Mouse (Mus musculus): ENCODE data around the gene Sulf2.

Gene Sulf2

GRCm38 (mm10) chr2:166119992-166120391 is 35.5 kb downstream of the Sulf2 start:
- DNase-seq (ENCODE audit: low read depth, low spot score): no peak

GRCm38 (mm10) chr2:166116704-166117103 is 38.8 kb downstream of the Sulf2 start:
- no peak for DNase-seq (ENCODE audit: low read depth, low spot score)

- no peak for DNase-seq (ENCODE audit: low read depth, low spot score)
These were observed 39.2 kb downstream of the Sulf2 start for GRCm38 (mm10) chr2:166116278-166116608.

- no peak for DNase-seq (ENCODE audit: low read depth, low spot score)
These were observed 39.7 kb downstream of the Sulf2 start for GRCm38 (mm10) chr2:166115571-166116277.

- DNase-seq (ENCODE audit: low read depth, low spot score): no peak
These were observed 42.5 kb downstream of the Sulf2 start for GRCm38 (mm10) chr2:166112986-166113385.

- no peak for DNase-seq (ENCODE audit: low read depth, low spot score)
These were observed 43.6 kb downstream of the Sulf2 start for GRCm38 (mm10) chr2:166111831-166112250.

GRCm38 (mm10) chr2:166111238-166111637 is 44.2 kb downstream of the Sulf2 start:
- no peak for DNase-seq (ENCODE audit: low read depth, low spot score)

GRCm38 (mm10) chr2:166110764-166111163 is 44.7 kb downstream of the Sulf2 start:
- DNase-seq (ENCODE audit: low read depth, low spot score): no peak

- peak; percentile 90 for DNase-seq (ENCODE audit: low read depth, low spot score)
These were observed 47.1 kb downstream of the Sulf2 start for GRCm38 (mm10) chr2:166108326-166108725.

- no peak for DNase-seq (ENCODE audit: low read depth, low spot score)
These were observed 47.6 kb downstream of the Sulf2 start for GRCm38 (mm10) chr2:166107911-166108310.

- no peak for DNase-seq (ENCODE audit: low read depth, low spot score)
These were observed 48.8 kb downstream of the Sulf2 start for GRCm38 (mm10) chr2:166106631-166107030.

- no peak for DNase-seq (ENCODE audit: low read depth, low spot score)
These were observed 49.6 kb downstream of the Sulf2 start for GRCm38 (mm10) chr2:166105911-166106310.

- DNase-seq (ENCODE audit: low read depth, low spot score): peak; percentile 54
These were observed 52.6 kb downstream of the Sulf2 start for GRCm38 (mm10) chr2:166102893-166103292.

GRCm38 (mm10) chr2:166100309-166101262 is 54.9 kb downstream of the Sulf2 start:
- no peak for DNase-seq (ENCODE audit: low read depth, low spot score)

- DNase-seq (ENCODE audit: low read depth, low spot score): no peak
These were observed 57.0 kb downstream of the Sulf2 start for GRCm38 (mm10) chr2:166098292-166098933.

GRCm38 (mm10) chr2:166097443-166098291 is 57.8 kb downstream of the Sulf2 start:
- DNase-seq (ENCODE audit: low read depth, low spot score): peak; percentile 48

- DNase-seq (ENCODE audit: low read depth, low spot score): no peak
These were observed 58.6 kb downstream of the Sulf2 start for GRCm38 (mm10) chr2:166096834-166097233.

GRCm38 (mm10) chr2:166096300-166096699 is 59.2 kb downstream of the Sulf2 start:
- no peak for DNase-seq (ENCODE audit: low read depth, low spot score)

- DNase-seq (ENCODE audit: low read depth, low spot score): no peak
These were observed 63.1 kb downstream of the Sulf2 start for GRCm38 (mm10) chr2:166092412-166092811.

GRCm38 (mm10) chr2:166091599-166091998 is 63.9 kb downstream of the Sulf2 start:
- no peak for DNase-seq (ENCODE audit: low read depth, low spot score)

GRCm38 (mm10) chr2:166090131-166090581 is 65.3 kb downstream of the Sulf2 start:
- no peak for DNase-seq (ENCODE audit: low read depth, low spot score)
